Mouse (Mus musculus) large intestine, adult 2 months (tissue): ENCODE data around the gene Il27ra. TPM values are rescaled to one million over a fixed set of nuclear protein-coding genes. Genes with fewer than 3 reads are reported as not detected.

Experiments used
- polyA plus RNA-seq: library from polyadenylated mRNA; depleted of rRNA; stranded (reverse); fragments of >200 nt; gene quantifications from 2 replicates; pipeline ENCODE4 v1.2.3, GENCODE M21; 2012; rRNA removed

Gene Il27ra
- polyA plus RNA-seq, 1 experiment: 5.5 TPM

Other genes starting within 250 kb of the Il27ra start
- gene Adgrl1, start 142.5 kb downstream of the Il27ra start, polyA plus RNA-seq: 13.4 and 18.8 TPM in 2 replicates
- 0.43 and 0.52 TPM in 2 replicates for gene Gm10644, start 87.4 kb downstream of the Il27ra start, polyA plus RNA-seq
- gene Asf1b, start 87.1 kb downstream of the Il27ra start, polyA plus RNA-seq: 35.0 and 42.7 TPM in 2 replicates
- 59.9 and 65.0 TPM in 2 replicates for gene Prkaca, start 69.6 kb downstream of the Il27ra start, polyA plus RNA-seq
- gene Samd1, start 44.9 kb downstream of the Il27ra start, polyA plus RNA-seq: 35.7 and 37.6 TPM in 2 replicates
- 0.27 and 0.30 TPM in 2 replicates for gene 1700067K01Rik, start 41.1 kb downstream of the Il27ra start, polyA plus RNA-seq
- 2.3 and 3.2 TPM in 2 replicates for gene 2210011C24Rik, start 30.4 kb downstream of the Il27ra start, polyA plus RNA-seq
- gene Palm3, start 21.1 kb downstream of the Il27ra start, polyA plus RNA-seq: 0.11 TPM in 1 of 2 replicates, not detected in the other
- 0.49 and 0.56 TPM in 2 replicates for gene Rln3, start 2.4 kb upstream of the Il27ra start, polyA plus RNA-seq
- gene Gm10643, start 22.5 kb upstream of the Il27ra start, polyA plus RNA-seq: 0.82 and 1.1 TPM in 2 replicates
- 19.0 and 25.2 TPM in 2 replicates for gene Rfx1, start 24.2 kb upstream of the Il27ra start, polyA plus RNA-seq
- gene Dcaf15, start 62.2 kb upstream of the Il27ra start, polyA plus RNA-seq: 73.4 and 87.9 TPM in 2 replicates
- 5.6 and 5.9 TPM in 2 replicates for gene Podnl1, start 83.4 kb upstream of the Il27ra start, polyA plus RNA-seq
- gene Cc2d1a, start 105.3 kb upstream of the Il27ra start, polyA plus RNA-seq: 30.2 and 38.0 TPM in 2 replicates
- gene 4930432K21Rik, start 105.4 kb upstream of the Il27ra start, polyA plus RNA-seq: 0.22 and 0.32 TPM in 2 replicates
- 0.22 and 0.30 TPM in 2 replicates for gene Nanos3, start 142.6 kb upstream of the Il27ra start, polyA plus RNA-seq
- gene Zswim4, start 194.5 kb upstream of the Il27ra start, polyA plus RNA-seq: 10.4 and 16.4 TPM in 2 replicates
- gene D8Ertd738e, start 207.1 kb upstream of the Il27ra start, polyA plus RNA-seq: 137 and 143 TPM in 2 replicates
- gene Mri1, start 214.7 kb upstream of the Il27ra start, polyA plus RNA-seq: 23.6 and 35.9 TPM in 2 replicates
- gene Ccdc130, start 227.8 kb upstream of the Il27ra start, polyA plus RNA-seq: 31.5 and 38.3 TPM in 2 replicates